Mouse (Mus musculus) cerebellum, adult (tissue): ENCODE data around the gene Ppp1r35.

Experiments
- ATAC-seq: cut with Nextera tagmentation; 2 replicates; pipeline ENCODE4 v1.9.2; 2017; ENCODE audit warnings: mild to moderate bottlenecking, moderate library complexity, mixed read lengths; ENCODE audit not compliant: insufficient number of reproducible peaks, low FRiP score, low TSS enrichment

Gene Ppp1r35

DNA sequence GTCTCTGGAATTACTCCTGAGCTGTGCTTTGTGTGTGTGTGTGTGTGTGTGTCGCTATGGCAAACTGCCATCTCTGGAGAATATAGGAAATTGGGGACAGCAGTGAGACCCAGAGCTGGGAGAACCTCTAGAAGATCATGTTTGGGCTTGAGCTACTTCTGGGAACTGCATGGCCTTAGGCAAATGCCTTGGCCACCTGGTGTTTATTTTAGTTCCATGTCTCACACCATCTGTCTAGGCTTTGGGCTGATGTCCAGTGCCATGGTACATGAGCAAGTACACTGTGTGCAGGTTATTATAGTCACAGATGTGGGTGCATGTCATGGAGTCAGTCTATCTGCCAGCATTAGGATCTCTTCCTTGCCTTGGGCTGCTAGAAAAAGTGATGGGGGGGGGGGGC lies 44.0 kb downstream of the Ppp1r35 start:
- ATAC-seq, result no peak

- no peak for ATAC-seq
Observed at GRCm38 (mm10) chr5:137823455-137824045, 44.9 kb downstream of the Ppp1r35 start.

DNA sequence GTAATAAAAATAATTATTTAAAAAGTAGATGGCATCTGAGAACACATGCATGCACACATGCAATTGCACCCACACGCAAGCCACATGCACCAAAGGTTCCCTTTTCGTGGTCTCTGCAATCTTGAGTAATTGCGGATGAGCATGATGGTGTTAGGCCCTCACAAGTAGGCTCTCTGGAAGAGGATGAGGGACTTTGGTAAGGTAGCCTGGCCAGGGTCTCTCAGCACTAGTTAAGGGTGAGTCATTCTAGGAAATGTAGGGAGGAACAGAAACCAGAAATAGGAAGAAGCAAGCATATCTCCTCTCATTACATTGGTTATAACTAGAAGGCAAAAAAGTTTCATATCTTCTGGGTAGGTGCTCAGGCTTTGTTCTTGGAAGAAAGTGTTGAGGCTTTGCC lies 46.4 kb downstream of the Ppp1r35 start:
- ATAC-seq, result no peak

GRCm38 (mm10) chr5:137825971-137826370 lies 47.3 kb downstream of the Ppp1r35 start:
- ATAC-seq, result no peak

GRCm38 (mm10) chr5:137826421-137826820 lies 47.8 kb downstream of the Ppp1r35 start:
- ATAC-seq, result no peak

- ATAC-seq, result no peak
Observed at GRCm38 (mm10) chr5:137828694-137829093, 50.0 kb downstream of the Ppp1r35 start.
